Mouse (Mus musculus) MEL (cell line): ENCODE results near the gene Tex2.

Experiments
- BHLHE40 ChIP-seq: IDR thresholded peaks from 2 replicates; pipeline ENCODE4 v1.6.1; 2012; ENCODE audit warnings: low read depth, mild to moderate bottlenecking, inconsistent platforms, low read length, improper control_type of control experiment, borderline replicate concordance
- CTCF ChIP-seq, 3 experiments: IDR thresholded peaks in 2 of 3; conservative IDR thresholded peaks in 1 of 3; 2 replicates each; pipeline ENCODE4 v1.5.1; 2011 to 2012; ENCODE audit warnings: low read length in 3 of 3, low read depth in 2 of 3, mild to moderate bottlenecking in 2 of 3, improper control_type of control experiment in 1 of 3, inconsistent platforms in 1 of 3, mixed read lengths in 1 of 3, moderate library complexity in 1 of 3; ENCODE audit not compliant: control insufficient read depth in 1 of 3, insufficient read depth in 1 of 3, poor library complexity in 1 of 3, severe bottlenecking in 1 of 3
- POLR2A ChIP-seq, 2 experiments: IDR thresholded peaks; 2 replicates each; pipeline ENCODE4 v1.6.1; 2011 to 2012; ENCODE audit warnings: low read length in 2 of 2, mild to moderate bottlenecking in 2 of 2, control low read depth in 1 of 2, improper control_type of control experiment in 1 of 2, low read depth in 1 of 2, moderate library complexity in 1 of 2; ENCODE audit not compliant: control insufficient read depth in 1 of 2, insufficient read depth in 1 of 2, poor library complexity in 1 of 2
- RAD21 ChIP-seq: IDR thresholded peaks from 2 replicates; pipeline ENCODE4 v1.6.1; 2011; ENCODE audit warnings: mild to moderate bottlenecking, low read depth, low read length, improper control_type of control experiment

DNA sequence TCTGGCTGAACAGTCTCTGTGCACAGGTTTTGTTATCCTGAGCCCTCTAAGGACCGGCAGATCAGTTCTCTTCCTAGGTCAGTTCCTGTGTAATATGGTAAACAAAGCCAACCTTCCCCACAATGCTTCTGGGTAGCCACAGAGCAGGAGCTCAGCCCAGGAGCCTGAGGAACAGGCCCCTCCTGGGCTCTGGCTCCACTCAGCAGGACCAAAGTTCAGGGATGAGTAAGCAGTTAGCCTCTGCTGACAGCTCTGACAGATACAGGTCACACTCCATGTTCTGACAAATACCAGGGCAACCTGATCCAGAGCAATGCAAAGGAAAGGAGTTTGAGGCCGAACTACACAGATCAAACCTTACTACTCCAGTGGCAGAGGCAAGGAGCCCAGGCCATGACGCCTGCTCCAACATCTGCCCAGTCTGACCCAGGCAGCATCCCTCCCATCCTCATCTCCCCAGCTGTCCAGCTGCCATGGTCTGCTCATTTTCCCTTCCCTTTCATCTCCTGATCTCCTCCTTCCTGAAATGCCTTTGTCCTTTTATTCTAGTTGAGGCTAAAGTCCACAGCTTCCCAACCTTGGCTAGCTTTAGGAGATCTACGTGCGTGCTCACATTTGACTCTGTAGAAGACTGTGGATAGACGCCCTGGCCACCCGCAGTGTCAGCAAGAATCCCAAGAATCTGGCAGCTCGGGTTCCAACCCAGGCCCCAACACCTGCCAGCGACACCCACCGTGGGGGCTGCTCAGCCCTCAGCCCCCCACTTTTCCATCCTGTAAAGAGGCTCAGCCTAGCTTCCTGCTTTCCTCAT, 57.2 kb downstream of the Tex2 start:
- TF ChIP-seq RAD21: no peak
- no peak for TF ChIP-seq BHLHE40
- TF ChIP-seq CTCF (IDR thresholded peaks at IDR 0.05 in 2 of 3, conservative IDR thresholded peaks at IDR 0.05 in 1 of 3; ENCODE audit: control insufficient read depth in 1 of 3, insufficient read depth in 1 of 3, low read depth in 2 of 3, low read length in 3 of 3, poor library complexity in 1 of 3, severe bottlenecking in 1 of 3): no peak
- TF ChIP-seq POLR2A (IDR thresholded peaks at IDR 0.05; ENCODE audit: control insufficient read depth in 1 of 2, insufficient read depth in 1 of 2, low read depth in 1 of 2, low read length in 2 of 2, poor library complexity in 1 of 2): no peak
